Mouse (Mus musculus): ENCODE results near the gene Sdf2.

- TF ChIP-seq ZKSCAN1 (IDR thresholded peaks at IDR 0.05; ENCODE audit: low read depth, low read length) (no peak), CTCF (IDR thresholded peaks at IDR 0.05 in 2 of 3, conservative IDR thresholded peaks at IDR 0.05 in 1 of 3; ENCODE audit: control insufficient read depth in 1 of 3, insufficient read depth in 1 of 3, low read depth in 2 of 3, low read length in 3 of 3, poor library complexity in 1 of 3, severe bottlenecking in 1 of 3) (no peak), CHD1 (IDR thresholded peaks at IDR 0.05; ENCODE audit: low read depth, low read length) (no peak), POLR2A (IDR thresholded peaks at IDR 0.05; ENCODE audit: control insufficient read depth in 1 of 2, insufficient read depth in 1 of 2, low read depth in 1 of 2, low read length in 2 of 2, poor library complexity in 1 of 2) (no peak), USF2 (IDR thresholded peaks at IDR 0.05; ENCODE audit: borderline replicate concordance in 1 of 2, insufficient read depth in 1 of 2, low read depth in 1 of 2, low read length in 2 of 2) (no peak), UBTF (IDR thresholded peaks at IDR 0.05; ENCODE audit: borderline replicate concordance, insufficient read depth, low read depth, low read length) (no peak), E2F4 (IDR thresholded peaks at IDR 0.05; ENCODE audit: borderline replicate concordance, low read depth, low read length) (no peak), EP300 (IDR thresholded peaks at IDR 0.05; ENCODE audit: low read depth in 1 of 2, low read length in 2 of 2) (no peak), MXI1 (IDR thresholded peaks at IDR 0.05; ENCODE audit: low read depth, low read length) (no peak)
Observed at GRCm38 (mm10) chr11:78205361-78206206, 40.0 kb upstream of the Sdf2 start.
